Mouse (Mus musculus) cerebellum, adult 2 months (tissue): ENCODE measurements around the gene Spsb4.

Experiments used
- CTCF ChIP-seq: fragments of 200-500 bp; IDR thresholded peaks from 2 replicates; pipeline ENCODE4 v1.5.1; 2011; ENCODE audit warnings: low read depth, mild to moderate bottlenecking, control low read depth, low read length, moderate library complexity, borderline replicate concordance; ENCODE audit not compliant: insufficient read depth
- POLR2A ChIP-seq: fragments of 200-500 bp; IDR thresholded peaks from 2 replicates; pipeline ENCODE4 v1.6.1; 2011; ENCODE audit warnings: low read length, control low read depth, borderline replicate concordance; ENCODE audit not compliant: insufficient read depth

GRCm38 (mm10) chr9:96986797-96987473 is 31.7 kb downstream of the Spsb4 start:
- no peak for TF ChIP-seq CTCF
- no peak for TF ChIP-seq POLR2A
